Mouse (Mus musculus) CH12.LX (cell line): ENCODE results near the gene Sept8. TPM values are rescaled to one million over a fixed set of nuclear protein-coding genes. Genes with fewer than 3 reads are reported as not detected.
A peak's percentile ranks its signal among the peaks of the same experiment; 100 is the strongest.

Experiments used
- DNase-seq: peaks from one replicate; pipeline ENCODE4 v3.0.0-alpha.2; 2013; ENCODE audit errors: extremely low read depth
- H3K27ac ChIP-seq: 2 replicates; pipeline ENCODE4 v1.5.1; 2012; ENCODE audit warnings: low read depth, mild to moderate bottlenecking, control low read depth, moderate library complexity; ENCODE audit not compliant: insufficient read depth
- H3K27me3 ChIP-seq: replicated peaks from 2 replicates; pipeline ENCODE3; 2012; ENCODE audit warnings: inconsistent platforms
- H3K36me3 ChIP-seq, 2 experiments: replicated peaks in 1 of 2; 2 replicates each; pipeline versions ENCODE3 to v1.6.1; 2012; ENCODE audit warnings: inconsistent platforms in 1 of 2, low read length in 1 of 2, mild to moderate bottlenecking in 1 of 2, mixed read lengths in 1 of 2, moderate library complexity in 1 of 2; ENCODE audit not compliant: control insufficient read depth in 1 of 2, insufficient read depth in 1 of 2
- H3K4me1 ChIP-seq, 2 experiments: 2 replicates each; pipeline ENCODE4 v1.6.1; 2012; ENCODE audit warnings: inconsistent platforms in 1 of 2, moderate library complexity in 1 of 2; ENCODE audit not compliant: insufficient read depth in 2 of 2, control insufficient read depth in 1 of 2
- H3K4me2 ChIP-seq: 2 replicates; pipeline ENCODE4 v1.6.1; 2012; ENCODE audit warnings: low read depth, mild to moderate bottlenecking, control low read depth; ENCODE audit not compliant: poor library complexity, insufficient read depth, severe bottlenecking
- H3K4me3 ChIP-seq, 3 experiments: fragments of 150-350 bp in 1 of 3; sonication (generic) in 1 of 3; replicated peaks in 1 of 3; 2 replicates each; pipeline versions ENCODE3 to v1.5.1; 2011 to 2012; ENCODE audit warnings: low read depth in 2 of 3, low read length in 2 of 3, mild to moderate bottlenecking in 2 of 3, moderate library complexity in 2 of 3, control low read depth in 1 of 3, improper control_type of control experiment in 1 of 3, inconsistent platforms in 1 of 3, mixed read lengths in 1 of 3; ENCODE audit not compliant: poor library complexity in 1 of 3
- H3K79me2 ChIP-seq: replicated peaks from 2 replicates; pipeline ENCODE4 v1.6.1; 2012; ENCODE audit warnings: mild to moderate bottlenecking, moderate library complexity; ENCODE audit not compliant: control insufficient read depth, poor library complexity, insufficient read depth, severe bottlenecking; ENCODE audit errors: extremely low read depth
- H3K9ac ChIP-seq: 2 replicates; pipeline ENCODE4 v1.6.1; 2012; ENCODE audit warnings: low read depth, mild to moderate bottlenecking, control low read depth, moderate library complexity; ENCODE audit not compliant: insufficient read depth
- H3K9me3 ChIP-seq: replicated peaks from 2 replicates; pipeline ENCODE3; 2012; ENCODE audit warnings: low read length, inconsistent platforms, mixed read lengths
- BHLHE40 ChIP-seq: IDR thresholded peaks from 2 replicates; pipeline ENCODE4 v1.6.1; 2011; ENCODE audit warnings: mild to moderate bottlenecking, low read depth, low read length, improper control_type of control experiment
- CHD1 ChIP-seq: IDR thresholded peaks from 2 replicates; pipeline ENCODE4 v1.6.1; 2012; ENCODE audit warnings: low read depth, low read length, improper control_type of control experiment, inconsistent platforms
- E2F4 ChIP-seq: IDR thresholded peaks from 2 replicates; pipeline ENCODE4 v1.6.1; 2011; ENCODE audit warnings: low read depth, low read length, improper control_type of control experiment; ENCODE audit not compliant: insufficient replicate concordance
- ELF1 ChIP-seq: IDR thresholded peaks from 2 replicates; pipeline ENCODE4 v1.6.1; 2014; ENCODE audit warnings: low read depth, mild to moderate bottlenecking, inconsistent platforms, low read length, improper control_type of control experiment
- ETS1 ChIP-seq: conservative IDR thresholded peaks from 2 replicates; pipeline ENCODE4 v1.6.1; 2012; ENCODE audit warnings: low read depth, mild to moderate bottlenecking, inconsistent platforms, low read length, improper control_type of control experiment, moderate library complexity
- GABPA ChIP-seq: IDR thresholded peaks from 2 replicates; pipeline ENCODE4 v1.6.1; 2012; ENCODE audit warnings: low read depth, low read length, improper control_type of control experiment, inconsistent platforms; ENCODE audit not compliant: insufficient replicate concordance
- HCFC1 ChIP-seq: IDR thresholded peaks from 2 replicates; pipeline ENCODE4 v1.6.1; 2012; ENCODE audit warnings: low read depth, mild to moderate bottlenecking, inconsistent platforms, low read length, improper control_type of control experiment
- IRF4 ChIP-seq: IDR thresholded peaks from 2 replicates; pipeline ENCODE4 v1.6.1; 2014; ENCODE audit warnings: low read depth, mild to moderate bottlenecking, inconsistent platforms, low read length, improper control_type of control experiment
- JUND ChIP-seq: conservative IDR thresholded peaks from 2 replicates; pipeline ENCODE4 v1.6.1; 2011; ENCODE audit warnings: low read depth, low read length, improper control_type of control experiment
- KAT2A ChIP-seq: IDR thresholded peaks from 2 replicates; pipeline ENCODE4 v1.6.1; 2012; ENCODE audit warnings: low read length, improper control_type of control experiment, inconsistent platforms; ENCODE audit not compliant: insufficient replicate concordance
- MAFK ChIP-seq: IDR thresholded peaks from 2 replicates; pipeline ENCODE4 v1.6.1; 2011; ENCODE audit warnings: low read length, improper control_type of control experiment; ENCODE audit not compliant: insufficient replicate concordance
- MAZ ChIP-seq: IDR thresholded peaks from 2 replicates; pipeline ENCODE4 v1.6.1; 2012; ENCODE audit warnings: low read depth, mild to moderate bottlenecking, inconsistent platforms, low read length, improper control_type of control experiment, moderate library complexity
- MXI1 ChIP-seq: IDR thresholded peaks from 2 replicates; pipeline ENCODE4 v1.6.1; 2011; ENCODE audit warnings: mild to moderate bottlenecking, low read depth, low read length, improper control_type of control experiment
- NRF1 ChIP-seq: IDR thresholded peaks from 2 replicates; pipeline ENCODE4 v1.6.1; 2014; ENCODE audit warnings: low read depth, mild to moderate bottlenecking, inconsistent platforms, low read length, improper control_type of control experiment, moderate library complexity
- POLR2AphosphoS2 ChIP-seq: IDR thresholded peaks from 2 replicates; pipeline ENCODE4 v1.6.1; 2011; ENCODE audit warnings: low read depth, low read length, improper control_type of control experiment
- RAD21 ChIP-seq: IDR thresholded peaks from 2 replicates; pipeline ENCODE4 v1.6.1; 2011; ENCODE audit warnings: low read depth, mild to moderate bottlenecking, low read length, improper control_type of control experiment, moderate library complexity
- RCOR1 ChIP-seq: conservative IDR thresholded peaks from 2 replicates; pipeline ENCODE4 v1.6.1; 2012; ENCODE audit warnings: low read depth, mild to moderate bottlenecking, inconsistent platforms, low read length, improper control_type of control experiment
- SMC3 ChIP-seq: IDR thresholded peaks from 2 replicates; pipeline ENCODE4 v1.6.1; 2011; ENCODE audit warnings: low read depth, low read length, improper control_type of control experiment
- TBP ChIP-seq: conservative IDR thresholded peaks from 2 replicates; pipeline ENCODE4 v1.6.1; 2011; ENCODE audit warnings: low read depth, low read length, improper control_type of control experiment
- UBTF ChIP-seq: IDR thresholded peaks from 2 replicates; pipeline ENCODE4 v1.6.1; 2012; ENCODE audit warnings: low read depth, mild to moderate bottlenecking, inconsistent platforms, low read length, improper control_type of control experiment, moderate library complexity
- ZC3H11A ChIP-seq: IDR thresholded peaks from 2 replicates; pipeline ENCODE4 v1.6.1; 2012; ENCODE audit warnings: low read depth, mild to moderate bottlenecking, inconsistent platforms, low read length, improper control_type of control experiment
- ZNF384 ChIP-seq: IDR thresholded peaks from 2 replicates; pipeline ENCODE4 v1.6.1; 2012; ENCODE audit warnings: low read depth, low read length, improper control_type of control experiment, inconsistent platforms
- dilution Hi-C: fragments of 300-500 bp; cut with MboI; formaldehyde crosslinking; loops from 2 replicates; pipeline ENCODE4 v1.14.3; 2020; ENCODE audit warnings: low sequenced_read_pairs; ENCODE audit not compliant: extremely low pct_unique_long_range_greater_than_20kb, extremely low pct_ligation_motif_present
- in situ Hi-C: fragments of 300-500 bp; cut with MboI; formaldehyde crosslinking; loops from 3 replicates; pipeline ENCODE4 v1.14.3; 2019; ENCODE audit warnings: low sequenced_read_pairs, low pct_ligation_motif_present, low pct_unique_long_range_greater_than_20kb, mixed read lengths
- polyA plus RNA-seq: library from polyadenylated mRNA; unstranded; fragments of >175 nt; gene quantifications from 2 replicates; pipeline ENCODE4 v1.2.1, GENCODE M21; 2012; ENCODE audit warnings: low read depth; ENCODE audit not compliant: insufficient read length
- total RNA-seq, 2 experiments: library from RNA; depleted of rRNA; stranded (reverse); fragments of 300-350 nt in 1 of 2; fragments of >200 nt in 1 of 2; gene quantifications; 2 replicates each; pipeline ENCODE4 v1.2.3; 2012 to 2014

Gene Sept8
- total and polyA plus RNA-seq, 3 experiments = 8.5 to 21.9 (median 15.2) TPM

- TF ChIP-seq E2F4 (no peak), MXI1 (no peak), JUND (peak; percentile 44), POLR2AphosphoS2 (no peak), MAZ (0 out of 2 replicates have a peak, but pooled peaks have one; percentile 23), RAD21 (peak; percentile 94), NRF1 (no peak), BHLHE40 (peak; percentile 76), TBP (no peak), RCOR1 (no peak), ZC3H11A (peak; percentile 93), HCFC1 (no peak; the same call in 1 of the 2 replicates), ZNF384 (peak; percentile 34; the same call in 1 of the 2 replicates), GABPA (no peak)
Observed at GRCm38 (mm10) chr11:53584849-53585248, 65.8 kb downstream of the Sept8 start (continued).

DNA sequence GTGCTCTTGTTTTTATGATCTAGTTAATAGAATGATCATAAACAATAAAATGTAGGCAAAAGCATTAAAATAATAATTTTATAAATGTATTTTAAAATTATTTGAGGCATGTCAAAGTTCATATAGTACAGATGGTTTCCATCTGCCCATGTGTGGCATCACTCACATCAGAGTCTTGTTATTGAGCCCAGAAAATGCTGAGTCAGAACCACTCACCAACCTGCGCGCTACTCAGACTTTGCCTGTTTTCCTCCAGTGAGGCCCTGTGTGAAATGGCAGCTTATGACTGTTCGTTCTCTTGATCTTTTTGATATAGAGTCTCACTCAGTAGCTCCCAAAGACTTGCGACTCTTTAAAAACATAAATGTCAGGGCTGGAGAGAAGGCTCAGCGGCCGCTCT, 66.5 kb downstream of the Sept8 start:
- dilution Hi-C loops = no loop called here
- Histone ChIP-seq H3K4me2 (no peak overlapping the region), H3K79me2 (no peaks in the 10 kb centered on the region), H3K4me3 (no peak overlapping the region), H3K4me1 (peaks cover 20 to 70% of the 10 kb centered on the region in 2 experiments), H3K27ac (no peak overlapping the region), H3K36me3 (peaks cover 17 to 47% of the 10 kb centered on the region in 2 experiments), H3K27me3 (no peaks in the 10 kb centered on the region), H3K9ac (no peak overlapping the region), H3K9me3 (peaks cover 3% of the 10 kb centered on the region)
- no peak for DNase-seq
- TF ChIP-seq MAFK (peak; percentile 84), UBTF (no peak), ETS1 (no peak), SMC3 (no peak), CHD1 (no peak), ELF1 (no peak), IRF4 (no peak), KAT2A (no peak)
- in situ Hi-C loops = loop anchor here (5.0 kb wide), 2 partner anchors 37 to 152 kb away; no protein-coding TSS in a partner anchor
